Mouse (Mus musculus): ENCODE data around the gene Ssu2.

The Ssu2 gene

DNA sequence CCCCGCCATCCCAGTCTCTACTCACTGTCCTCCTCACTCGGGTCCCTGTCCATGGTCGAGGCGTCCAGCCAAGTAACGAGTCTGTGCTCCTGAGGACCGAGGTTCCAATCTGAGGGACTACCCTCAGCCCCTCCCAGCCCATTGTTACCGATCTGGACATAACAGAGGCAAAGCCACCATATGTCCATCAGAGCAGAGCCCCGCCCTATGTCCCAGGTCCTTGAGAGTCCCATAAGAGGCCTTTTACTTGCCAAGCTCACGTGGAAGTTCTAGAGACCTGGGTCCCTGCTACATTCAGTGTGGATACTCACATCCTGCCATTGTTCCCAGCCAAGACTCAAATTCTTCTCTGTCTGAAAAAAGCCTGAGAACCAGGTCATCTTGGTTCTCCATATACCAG, at the start of gene Ssu2:
Gene Ssu2, minus strand, starts transcription at position 77 of the 400 bp plus-strand sequence.
- no peak for DNase-seq (ENCODE audit: low spot score in 2 of 2)

DNA sequence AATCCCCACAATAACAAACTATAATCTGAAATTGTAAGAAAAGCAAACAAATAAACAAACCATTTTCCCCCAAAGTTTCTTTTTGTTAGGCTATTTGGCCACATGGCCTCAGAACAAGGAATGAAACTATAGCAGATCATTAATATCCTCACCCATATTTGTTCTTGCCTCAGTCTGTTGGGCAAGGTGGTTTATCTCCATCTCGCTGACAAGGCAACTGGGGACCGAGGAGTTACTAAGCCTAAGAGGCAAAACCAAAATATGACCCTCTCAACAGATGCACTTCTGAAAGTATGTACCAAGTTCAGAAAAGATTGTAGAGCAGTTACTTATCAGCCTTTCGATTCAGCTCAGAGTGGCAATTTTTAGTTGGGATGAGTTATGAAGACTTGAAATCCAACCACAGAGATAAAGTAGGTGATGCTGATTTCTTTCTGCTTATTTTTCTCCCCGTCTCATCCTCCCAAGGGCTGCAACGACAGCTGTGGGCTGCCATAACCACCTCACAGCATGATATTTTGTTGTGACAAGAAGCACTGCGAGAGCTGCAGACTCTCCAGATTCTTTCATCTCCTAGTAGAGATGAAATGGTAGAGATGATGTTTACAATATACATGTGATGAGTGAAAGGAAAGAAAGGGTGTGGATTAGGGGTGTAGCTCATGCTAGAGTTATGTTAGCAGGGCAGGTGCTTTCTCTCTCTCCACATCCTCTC, 38.4 kb upstream of the Ssu2 start:
- DNase-seq (ENCODE audit: low spot score in 2 of 2), result no peak

DNA sequence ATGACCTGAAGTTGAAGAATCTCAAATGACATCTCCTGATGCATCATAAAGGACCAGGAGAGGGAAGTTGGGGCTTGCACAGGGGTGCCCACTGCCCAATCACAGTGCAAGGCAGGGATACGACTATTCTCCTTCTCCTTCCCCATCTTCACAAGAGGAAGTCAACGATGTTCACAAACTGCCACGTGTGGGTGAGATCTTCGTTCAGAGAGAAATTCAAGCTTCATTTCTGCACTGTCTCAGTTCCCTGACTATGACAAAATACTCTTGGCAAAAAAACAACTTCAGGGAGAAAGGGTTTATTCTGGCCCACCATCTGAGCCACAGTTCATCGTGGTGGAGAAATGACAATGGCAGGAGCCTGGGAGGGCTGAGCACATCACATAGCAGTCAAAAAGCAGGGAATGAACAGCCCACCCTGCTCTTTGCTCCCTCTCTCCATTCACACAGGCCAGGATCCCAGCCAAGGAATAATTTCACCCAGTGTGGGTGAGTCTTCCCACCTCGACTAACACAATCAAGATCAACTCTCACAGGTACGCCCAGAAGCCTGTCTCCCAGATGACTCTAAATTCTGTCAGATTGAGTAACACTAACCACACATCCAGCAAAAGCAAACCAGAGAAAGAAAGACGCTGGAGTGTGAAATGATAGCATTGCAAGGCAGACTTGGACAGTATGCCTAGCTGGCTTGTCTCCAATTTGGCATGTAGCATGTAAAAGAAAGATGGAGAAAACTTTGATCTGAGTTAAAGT, 36.1 kb upstream of the Ssu2 start:
- DNase-seq (ENCODE audit: low spot score in 2 of 2), result no peak

DNA sequence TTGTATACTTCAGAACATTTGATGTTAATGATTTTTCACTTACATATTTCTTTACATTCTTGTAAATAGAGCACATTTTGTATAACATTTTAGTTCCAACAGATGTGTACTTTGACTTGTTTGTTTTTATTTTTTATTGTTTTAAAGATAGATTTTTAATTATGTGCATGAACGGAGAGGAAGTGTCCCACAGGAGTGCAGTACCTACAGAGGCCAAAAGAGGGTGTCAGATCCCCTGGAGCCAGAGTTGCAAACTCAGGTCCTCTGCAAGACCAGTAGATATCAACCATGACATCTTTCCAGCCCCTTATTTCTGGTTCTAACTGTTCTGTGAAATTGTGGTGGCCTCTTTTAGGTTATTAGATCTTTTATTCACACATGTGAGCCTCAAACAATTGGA, 33.1 kb upstream of the Ssu2 start:
- DNase-seq (ENCODE audit: low spot score in 2 of 2), result no peak

DNA sequence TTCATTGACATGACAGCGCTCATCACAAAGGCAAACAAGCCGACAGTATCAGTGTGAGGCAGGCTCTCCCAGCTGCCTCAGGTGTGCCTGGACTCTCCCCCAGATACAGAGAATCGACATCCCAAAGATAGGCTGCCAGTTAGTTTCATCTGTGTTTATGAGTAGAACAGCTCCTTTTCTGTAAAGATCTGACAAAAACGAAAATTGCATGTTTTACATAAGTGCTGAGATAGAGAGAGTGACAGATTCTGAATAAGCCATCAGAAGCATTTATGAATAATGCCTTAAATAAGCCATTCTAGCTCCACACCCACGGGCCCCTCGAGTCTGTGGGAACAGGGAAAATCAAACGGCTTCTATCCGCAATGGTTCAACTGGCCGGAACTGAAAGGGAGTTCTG, 31.5 kb upstream of the Ssu2 start:
- DNase-seq (ENCODE audit: low spot score in 2 of 2), result no peak

GRCm38 (mm10) chr6:112404111-112404510, 16.3 kb upstream of the Ssu2 start:
- DNase-seq (ENCODE audit: low spot score in 2 of 2), result no peak

DNA sequence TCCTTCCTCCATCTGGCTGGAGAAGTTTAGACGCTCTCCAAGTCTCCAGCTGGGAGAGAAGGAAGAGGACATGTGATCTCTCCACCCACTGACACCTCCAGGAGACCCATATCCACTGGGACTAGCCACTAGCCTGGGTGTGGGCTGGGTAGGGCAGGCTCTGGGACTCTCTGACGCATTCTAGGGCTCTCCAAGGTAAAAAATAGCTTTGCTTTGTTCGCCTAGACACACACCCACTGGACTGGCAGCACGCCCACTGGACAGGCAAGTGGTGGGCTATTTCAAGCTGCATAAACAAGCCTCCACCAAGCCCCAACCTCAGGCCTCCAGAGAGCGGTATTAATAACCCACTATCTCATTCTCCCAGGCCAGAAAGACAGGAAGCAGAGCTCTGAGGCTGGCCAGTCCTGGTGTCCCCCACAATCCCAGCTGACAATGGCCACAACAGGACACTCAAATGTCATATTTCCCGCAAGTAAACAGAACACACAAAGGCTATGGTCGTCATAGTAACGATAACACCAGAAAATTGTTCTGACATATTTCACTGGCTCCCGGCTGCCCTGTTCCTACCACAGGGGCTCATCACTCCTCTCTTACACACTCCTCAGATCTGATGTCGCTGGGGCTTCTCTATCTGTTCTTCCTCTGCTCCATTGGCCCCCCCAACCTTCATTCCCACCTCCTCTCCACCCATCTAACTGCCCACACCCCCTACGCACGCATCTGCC, 14.3 kb upstream of the Ssu2 start:
- no peak for DNase-seq (ENCODE audit: low spot score in 2 of 2)

DNA sequence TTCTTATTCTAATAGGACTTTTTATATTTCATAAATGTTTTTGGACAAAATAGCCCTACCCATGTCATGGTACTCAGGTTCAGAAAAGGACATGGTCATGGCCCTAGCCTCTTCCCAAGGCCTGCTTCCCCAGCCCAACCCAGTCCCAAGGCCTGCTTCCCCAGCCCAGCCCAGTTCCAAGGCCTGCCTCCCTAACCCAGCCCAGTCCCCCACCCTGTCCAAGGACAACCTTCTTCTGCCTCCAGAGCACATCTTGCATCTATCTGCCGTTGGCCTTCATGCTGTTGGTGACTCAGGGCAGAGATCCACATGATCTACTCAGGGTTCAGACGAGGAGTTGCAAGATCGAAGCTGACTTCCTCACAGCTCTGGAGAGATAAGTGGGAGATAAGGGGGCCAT, 9.5 kb upstream of the Ssu2 start:
- no peak for DNase-seq (ENCODE audit: low spot score in 2 of 2)

DNA sequence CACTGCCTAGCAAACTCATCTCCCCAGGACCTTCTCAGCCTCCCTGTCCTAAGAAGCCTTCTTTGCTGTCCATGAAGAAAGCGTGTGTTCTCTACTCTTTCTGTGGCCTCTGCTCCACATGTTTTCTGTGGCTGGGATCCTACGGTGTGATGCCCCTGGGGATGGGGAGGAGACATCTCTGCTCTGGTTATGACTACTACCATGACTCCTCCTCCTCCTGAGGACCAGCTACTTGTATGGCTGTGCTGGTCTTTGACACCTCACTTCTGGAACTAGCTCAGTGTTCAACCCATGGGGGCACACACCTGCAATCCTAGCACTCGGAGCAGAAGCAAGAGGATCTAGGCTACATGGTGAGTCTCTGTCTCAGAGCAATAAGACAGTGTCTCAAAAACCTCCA, 8.5 kb upstream of the Ssu2 start:
- DNase-seq (ENCODE audit: low spot score in 2 of 2), result no peak

GRCm38 (mm10) chr6:112388385-112388784, 562 bp upstream of the Ssu2 start:
- DNase-seq (ENCODE audit: low spot score in 2 of 2), result no peak

DNA sequence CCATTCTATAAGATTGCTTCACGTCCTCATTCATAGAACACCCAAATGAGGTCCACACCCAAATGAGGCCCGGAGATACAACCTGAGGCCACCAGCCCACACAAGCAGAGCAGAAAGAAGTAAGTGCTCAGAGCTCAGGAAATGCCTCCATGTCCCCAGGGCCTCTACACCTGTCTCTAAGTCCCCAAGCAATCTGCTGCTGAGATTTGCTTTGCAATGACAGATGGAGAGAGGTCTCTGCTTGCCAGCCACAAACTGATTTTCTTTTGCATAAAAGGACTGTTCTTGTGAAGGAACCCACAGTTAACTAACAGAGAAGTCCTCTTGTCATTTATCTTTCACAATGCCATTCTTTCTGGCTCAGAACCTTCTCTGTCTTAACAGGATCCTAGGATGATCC, 1.6 kb downstream of the Ssu2 start:
- no peak for DNase-seq (ENCODE audit: low spot score in 2 of 2)

- DNase-seq (ENCODE audit: low spot score in 2 of 2), result no peak
These were observed 4.7 kb downstream of the Ssu2 start for GRCm38 (mm10) chr6:112382990-112383685.

- no peak for DNase-seq (ENCODE audit: low spot score in 2 of 2)
These were observed 8.8 kb downstream of the Ssu2 start for GRCm38 (mm10) chr6:112379054-112379453.

DNA sequence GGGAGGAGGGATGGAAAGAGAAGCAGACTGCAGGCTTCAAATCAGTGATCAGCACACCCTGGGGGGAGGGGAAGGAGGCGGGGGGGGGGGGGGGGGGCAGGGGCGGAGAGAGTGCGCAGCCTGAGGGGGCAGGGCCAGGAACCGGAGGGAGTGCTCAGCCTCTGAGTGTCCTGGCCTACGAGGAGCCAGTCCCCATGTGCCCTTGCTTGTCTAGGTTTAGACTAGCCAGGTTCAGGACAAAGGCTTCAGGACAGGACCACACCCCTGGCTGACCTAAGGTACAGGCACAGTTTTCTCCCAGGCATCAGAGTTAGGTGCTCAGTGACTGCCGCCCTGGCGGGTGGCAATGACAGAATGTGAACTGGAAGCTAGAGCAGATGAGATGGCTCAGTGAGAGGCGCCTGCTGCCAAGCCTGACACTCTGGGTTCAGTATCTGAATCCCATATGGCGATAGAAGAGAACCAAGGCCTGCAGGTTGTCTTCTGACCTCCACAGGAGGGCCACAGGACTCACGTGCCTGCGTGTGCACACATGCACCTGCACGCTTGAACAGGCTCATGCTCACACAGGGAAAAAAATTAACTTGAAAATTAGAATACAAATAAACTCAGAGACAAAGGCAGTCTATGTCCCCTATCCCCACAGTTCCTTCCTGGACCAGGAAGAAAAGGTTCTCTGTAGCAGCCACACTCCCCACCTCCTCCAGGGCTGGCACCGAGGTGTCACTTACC, 12.0 kb downstream of the Ssu2 start:
- DNase-seq (ENCODE audit: low spot score in 2 of 2), result no peak

GRCm38 (mm10) chr6:112373886-112374585, 13.8 kb downstream of the Ssu2 start:
- peak in 1 of 2 experiments; percentile 9 for DNase-seq (ENCODE audit: low spot score in 2 of 2)

- DNase-seq (ENCODE audit: low spot score in 2 of 2), result no peak
These were observed 22.5 kb downstream of the Ssu2 start for GRCm38 (mm10) chr6:112365294-112365693.

- no peak for DNase-seq (ENCODE audit: low spot score in 2 of 2)
These were observed 23.2 kb downstream of the Ssu2 start for GRCm38 (mm10) chr6:112364581-112364980.

DNA sequence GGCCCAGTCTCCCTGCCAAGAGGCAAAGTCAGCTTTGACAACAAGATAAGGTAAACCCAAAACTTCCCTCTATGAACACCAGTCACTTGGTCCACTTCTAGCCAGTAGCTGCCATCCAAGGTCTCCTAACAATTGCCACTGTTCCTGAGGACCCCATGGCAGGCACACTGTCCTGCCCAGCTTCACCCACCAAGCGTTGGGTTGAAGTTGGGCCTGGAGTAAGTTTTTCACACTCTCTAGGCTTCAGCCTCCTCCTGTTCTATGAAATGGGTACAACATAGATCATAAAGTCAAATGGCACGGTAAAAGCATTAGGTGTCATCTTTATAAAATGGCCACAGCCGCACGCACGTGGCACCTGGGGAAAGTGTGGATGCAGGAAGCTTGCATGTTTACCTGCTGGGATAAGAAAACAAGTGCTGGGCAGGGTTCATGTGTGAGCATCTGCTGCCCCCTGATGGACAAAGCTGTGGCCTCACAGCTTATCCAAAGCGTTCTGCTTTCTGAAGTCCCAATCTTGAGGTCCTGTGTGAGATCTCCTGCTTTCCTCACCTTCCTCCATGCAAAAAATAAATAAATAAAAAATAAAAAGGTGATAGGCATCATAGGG, 25.4 kb downstream of the Ssu2 start:
- DNase-seq (ENCODE audit: low spot score in 2 of 2), result peak; percentile 30 to 44

- no peak for DNase-seq (ENCODE audit: low spot score in 2 of 2)
These were observed 27.1 kb downstream of the Ssu2 start for GRCm38 (mm10) chr6:112360676-112361075.

- no peak for DNase-seq (ENCODE audit: low spot score in 2 of 2)
These were observed 28.5 kb downstream of the Ssu2 start for GRCm38 (mm10) chr6:112359341-112359740.

Measured in natural killer cell, adult 2 months (primary cell).